Mouse (Mus musculus) retina, postnatal 1 day (tissue): ENCODE results near the gene Ganab.
"Not testable (repeated sequence)": the region's sequence is repeated elsewhere in the genome, so short reads cannot be mapped to it uniquely, and the experiment has no call there.

Source experiments
- DNase-seq: peaks from one replicate; pipeline ENCODE4 v3.0.0-alpha.2; 2012

Ganab gene

GRCm38 (mm10) chr19:8897865-8898495 lies at the start of gene Ganab:
Gene Ganab, plus strand, starts transcription at chr19:8898071.
- peak; percentile 98 for DNase-seq

GRCm38 (mm10) chr19:8848356-8848755 lies 49.5 kb upstream of the Ganab start:
- no peak for DNase-seq

GRCm38 (mm10) chr19:8850402-8850901 lies 47.4 kb upstream of the Ganab start, which contains the start of gene Lrrn4cl:
Gene Lrrn4cl, plus strand, starts transcription at chr19:8850768.
- DNase-seq: peak; percentile 68

GRCm38 (mm10) chr19:8851639-8852038 lies 46.2 kb upstream of the Ganab start:
- no peak for DNase-seq

GRCm38 (mm10) chr19:8852236-8852928 lies 45.5 kb upstream of the Ganab start:
- no peak for DNase-seq

GRCm38 (mm10) chr19:8853117-8853516 lies 44.8 kb upstream of the Ganab start:
- DNase-seq: no peak

- DNase-seq: peak; percentile 60
Measured at GRCm38 (mm10) chr19:8857689-8858088, 40.2 kb upstream of the Ganab start.

- peak; percentile 29 for DNase-seq
Measured at GRCm38 (mm10) chr19:8859018-8859417, 38.9 kb upstream of the Ganab start.

- no peak for DNase-seq
Measured at GRCm38 (mm10) chr19:8864265-8864664, 33.6 kb upstream of the Ganab start.

- DNase-seq: not testable (repeated sequence)
Measured at GRCm38 (mm10) chr19:8870381-8870780, 27.5 kb upstream of the Ganab start.

GRCm38 (mm10) chr19:8870838-8871237 lies 27.0 kb upstream of the Ganab start:
- peak; percentile 14 for DNase-seq

- peak; percentile 99 for DNase-seq
Measured at GRCm38 (mm10) chr19:8871267-8872186, 26.3 kb upstream of the Ganab start, which contains the start of gene Ubxn1. Gene Ubxn1, plus strand, starts transcription at chr19:8871496.

GRCm38 (mm10) chr19:8872266-8872840 lies 25.5 kb upstream of the Ganab start:
- DNase-seq: no peak

- DNase-seq: no peak
Measured at GRCm38 (mm10) chr19:8875031-8875430, 22.8 kb upstream of the Ganab start.

- peak; percentile 94 for DNase-seq
Measured at GRCm38 (mm10) chr19:8880311-8881033, 17.4 kb upstream of the Ganab start, which contains the start of gene Uqcc3. Gene Uqcc3, minus strand, starts transcription at chr19:8880923.

GRCm38 (mm10) chr19:8881034-8881392 lies 16.9 kb upstream of the Ganab start:
- no peak for DNase-seq

GRCm38 (mm10) chr19:8883616-8884015 lies 14.3 kb upstream of the Ganab start, which contains the start of the genes Lbhd1 and Gm49403:
Gene Lbhd1, plus strand, starts transcription at chr19:8883732.
Gene Gm49403, plus strand, starts transcription at chr19:8883930.
- peak; percentile 86 for DNase-seq

GRCm38 (mm10) chr19:8886916-8887584 lies 10.8 kb upstream of the Ganab start:
- DNase-seq: no peak

- no peak for DNase-seq
Measured at GRCm38 (mm10) chr19:8887585-8888463, 10.0 kb upstream of the Ganab start.
